Mouse (Mus musculus): ENCODE measurements around the gene Jam2.

DNA sequence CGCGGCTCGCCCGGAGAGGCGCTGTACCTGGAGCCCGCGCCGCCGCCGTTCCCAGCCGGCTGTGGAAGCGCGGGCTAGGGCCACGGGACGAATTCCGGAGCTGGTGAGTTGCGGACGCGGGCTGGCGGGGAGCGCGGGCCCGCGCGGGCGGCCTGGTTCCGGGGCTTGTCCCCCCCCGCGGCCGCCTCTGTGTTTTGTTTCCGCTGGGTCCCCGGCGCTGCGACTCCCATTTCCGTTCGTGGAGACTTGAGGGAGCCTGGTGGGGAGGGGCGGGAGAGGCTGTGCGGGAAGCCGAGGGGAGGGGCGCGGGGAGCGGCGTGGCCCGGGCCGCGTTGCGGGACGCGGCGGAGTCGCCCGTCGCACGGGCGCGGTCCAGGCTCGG, 61.5 kb downstream of the Jam2 start, which contains the start of gene Atp5j:
- no peak for TF ChIP-seq CTCF (IDR thresholded peaks at IDR 0.05; ENCODE audit: low read depth, low read length)
- TF ChIP-seq POLR2A (IDR thresholded peaks at IDR 0.05; ENCODE audit: extremely low read depth, insufficient read depth, low read length) = 0 out of 2 replicates have a peak, but pooled peaks have one; percentile 37
